7 mouse cellular contexts compared by ENCODE assay signal in genomic region chr4:88033216-88033653, GRCm38 (mm10). TPM values are rescaled to one million over a fixed set of nuclear protein-coding genes. Genes with fewer than 3 reads are reported as not detected.
DNase-seq lines count a peak whose midpoint lies in the region; ATAC-seq lines count a peak whose summit lies in the region.

Gene Mllt3, minus strand, starts transcription at chr4:88033364.

- H3K4me1 ChIP-seq in embryonic facial prominence, embryonic 11.5 days (ENCODE audit: control insufficient read depth, insufficient read depth, low read length), result no peaks in the 10 kb centered on the region
- peaks cover 10% of the 10 kb centered on the region for H3K4me1 ChIP-seq in limb, embryonic 11.5 days (ENCODE audit: control insufficient read depth, insufficient read depth, low read length)
- H3K4me1 ChIP-seq in midbrain, embryonic 14.5 days (ENCODE audit: control insufficient read depth, insufficient read depth, low read length), result peaks cover 33% of the 10 kb centered on the region

- no peaks in the 10 kb centered on the region for H3K9me3 ChIP-seq in embryonic facial prominence, embryonic 11.5 days (replicated peaks; ENCODE audit: control insufficient read depth, low read length)
- H3K9me3 ChIP-seq in limb, embryonic 11.5 days (ENCODE audit: control insufficient read depth, low read length), result no peaks in the 10 kb centered on the region
- H3K9me3 ChIP-seq in midbrain, embryonic 14.5 days (ENCODE audit: control insufficient read depth, low read length), result no peaks in the 10 kb centered on the region

- no peaks in the 10 kb centered on the region for H3K27me3 ChIP-seq in embryonic facial prominence, embryonic 11.5 days (ENCODE audit: control insufficient read depth, insufficient read depth, low read length)
- no peaks in the 10 kb centered on the region for H3K27me3 ChIP-seq in limb, embryonic 11.5 days (ENCODE audit: control insufficient read depth, insufficient read depth, low read length)
- 0 out of 2 replicates have a peak, but pooled peaks cover 8% of the 10 kb centered on the region for H3K27me3 ChIP-seq in midbrain, embryonic 14.5 days (ENCODE audit: control insufficient read depth, insufficient read depth, low read length)

- H3K36me3 ChIP-seq in embryonic facial prominence, embryonic 11.5 days (replicated peaks; ENCODE audit: control insufficient read depth, insufficient read depth, low read depth, low read length), result no peaks in the 10 kb centered on the region; the same call in 1 of the 2 replicates
- H3K36me3 ChIP-seq in limb, embryonic 11.5 days (ENCODE audit: control insufficient read depth, insufficient read depth, low read length), result no peaks in the 10 kb centered on the region
- H3K36me3 ChIP-seq in midbrain, embryonic 14.5 days (ENCODE audit: control insufficient read depth, insufficient read depth, low read length), result no peaks in the 10 kb centered on the region

- DNase-seq in adrenal gland, postnatal 14 days, result peak; percentile 99
- DNase-seq in embryonic facial prominence, embryonic 11.5 days (ENCODE audit: low spot score), result peak; percentile 97
- peak; percentile 100 for DNase-seq in heart, adult 11 months
- peak; percentile 94 for DNase-seq in kidney, adult 18-20 months
- peak; percentile 98 for DNase-seq in limb, embryonic 11.5 days (ENCODE audit: low spot score)
- DNase-seq in midbrain, embryonic 14.5 days, result peak; percentile 98
- peak; percentile 95 to 96 for DNase-seq in spleen, adult 18-20 months

- peak within 1 kb of the TSS; percentile 97 for H3K27ac ChIP-seq in embryonic facial prominence, embryonic 11.5 days (replicated peaks; ENCODE audit: low read depth, low read length)
- H3K27ac ChIP-seq in limb, embryonic 11.5 days (replicated peaks; ENCODE audit: low read depth, low read length), result peak within 1 kb of the TSS; percentile 97
- H3K27ac ChIP-seq in midbrain, embryonic 14.5 days (replicated peaks; ENCODE audit: low read depth, low read length), result peak within 1 kb of the TSS; percentile 98

- H3K9ac ChIP-seq in embryonic facial prominence, embryonic 11.5 days (replicated peaks; ENCODE audit: low read length), result peak within 1 kb of the TSS; percentile 85
- H3K9ac ChIP-seq in limb, embryonic 11.5 days (ENCODE audit: low read length), result peak within 1 kb of the TSS; percentile 92
- H3K9ac ChIP-seq in midbrain, embryonic 14.5 days (replicated peaks; ENCODE audit: low read length), result peak within 1 kb of the TSS; percentile 92

- ATAC-seq in embryonic facial prominence, embryonic 11.5 days (replicated peaks; ENCODE audit: insufficient number of reproducible peaks, low FRiP score, low TSS enrichment, low read depth), result peak; percentile 96
- ATAC-seq in limb, embryonic 11.5 days (ENCODE audit: insufficient number of reproducible peaks, low FRiP score, low TSS enrichment, low read depth), result peak; percentile 92
- ATAC-seq in midbrain, embryonic 14.5 days (ENCODE audit: low FRiP score, low TSS enrichment), result peak; percentile 91

- H3K4me2 ChIP-seq in embryonic facial prominence, embryonic 11.5 days (ENCODE audit: low read depth, low read length), result peak within 1 kb of the TSS; percentile 81
- peak within 1 kb of the TSS; percentile 80 for H3K4me2 ChIP-seq in limb, embryonic 11.5 days (ENCODE audit: low read depth, severe bottlenecking)
- peak within 1 kb of the TSS; percentile 86 for H3K4me2 ChIP-seq in midbrain, embryonic 14.5 days (ENCODE audit: low read length)

- WGBS in embryonic facial prominence, embryonic 11.5 days, result under 1% methylated on average over 37 of the region's 37 CpGs
- 0% methylated on average over 37 of the region's 37 CpGs for WGBS in limb, embryonic 11.5 days
- WGBS in midbrain, embryonic 14.5 days, result 0% methylated on average over 37 of the region's 37 CpGs

- peak within 1 kb of the TSS; percentile 68 for H3K4me3 ChIP-seq in embryonic facial prominence, embryonic 11.5 days (ENCODE audit: low read depth, low read length)
- peak within 1 kb of the TSS; percentile 76 for H3K4me3 ChIP-seq in limb, embryonic 11.5 days (ENCODE audit: low read depth, low read length)
- H3K4me3 ChIP-seq in midbrain, embryonic 14.5 days (replicated peaks; ENCODE audit: low read depth, low read length), result peak within 1 kb of the TSS; percentile 83

RNA-seq across cellular contexts. Expression of gene Mllt3, which starts in this region (rescaled TPM):
- 23.5 and 24.5 TPM in 2 replicates for total RNA-seq in adrenal gland, postnatal 14 days (2021)
- 66.2 and 70.4 TPM in 2 replicates for polyA plus RNA-seq in embryonic facial prominence, embryonic 11.5 days (2014; fragmentation: Nextera tagmentation; extraction: Ambion mirVana)
- 60.0 and 63.5 TPM in 2 replicates for polyA plus RNA-seq in limb, embryonic 11.5 days (2014; fragmentation: Nextera tagmentation; extraction: Ambion mirVana)
- 85.0 and 104 TPM in 2 replicates for polyA plus RNA-seq in midbrain, embryonic 14.5 days (2014; fragmentation: Nextera tagmentation; extraction: Ambion mirVana)

Comparison
In these comparisons a context has a peak if more than half of its experiments do, and no peak if none do; other contexts are left out.
1. Peak in every context shown above with its lines: DNase-seq, ATAC-seq, H3K4me3 ChIP-seq and H3K27ac ChIP-seq.